Mouse (Mus musculus) embryonic facial prominence, embryonic 10.5 days (tissue): Measurements from ENCODE around the gene Prss8. TPM values are rescaled to one million over a fixed set of nuclear protein-coding genes. Genes with fewer than 3 reads are reported as not detected.
"Not testable (repeated sequence)": the region's sequence is repeated elsewhere in the genome, so short reads cannot be mapped to it uniquely, and the experiment has no call there.

ENCODE experiments used
- DNase-seq: peaks from one replicate; pipeline ENCODE4 v3.0.0-alpha.2; 2017; ENCODE audit warnings: low spot score
- H3K27ac ChIP-seq: fragments of 300-500 bp; sonication (generic); replicated peaks from 2 replicates; pipeline ENCODE4 v1.5.1; 2016; ENCODE audit warnings: mild to moderate bottlenecking
- H3K27me3 ChIP-seq: fragments of 300-500 bp; sonication (generic); replicated peaks from 2 replicates; pipeline ENCODE4 v1.6.1; 2016; ENCODE audit warnings: low read depth, mild to moderate bottlenecking; ENCODE audit not compliant: poor library complexity, severe bottlenecking
- H3K36me3 ChIP-seq: fragments of 300-500 bp; sonication (generic); replicated peaks from 2 replicates; pipeline ENCODE4 v1.6.1; 2016; ENCODE audit warnings: mild to moderate bottlenecking, moderate library complexity
- H3K4me1 ChIP-seq: fragments of 300-500 bp; sonication (generic); 2 replicates; pipeline ENCODE4 v1.6.1; 2016
- H3K4me3 ChIP-seq: fragments of 300-500 bp; sonication (generic); 2 replicates; pipeline ENCODE4 v1.5.1; 2016; ENCODE audit warnings: mild to moderate bottlenecking, moderate library complexity
- H3K9me3 ChIP-seq: fragments of 300-500 bp; sonication (generic); 2 replicates; pipeline ENCODE4 v1.6.1; 2016; ENCODE audit warnings: mild to moderate bottlenecking
- WGBS: fragments of 180-500 bp; shearing (Covaris S2); methylation state at CpG from one replicate; pipeline ENCODE4 v1.1.7; 2016; 5-methylcytosine and 5-hydroxymethylcytosine counted together
- polyA plus RNA-seq: library from polyadenylated mRNA; unstranded; fragments of >200 nt; fragmentation: Nextera tagmentation; extraction: Ambion mirVana; gene quantifications from 2 replicates; pipeline ENCODE4 v1.2.1, GENCODE M21; 2016

Gene Prss8
- polyA plus RNA-seq, 1 experiment from 2014 or later = 14.8 TPM

- H3K4me3 ChIP-seq = no peak overlapping the region
- no peaks in the 10 kb centered on the region for H3K9me3 ChIP-seq
- H3K36me3 ChIP-seq = peaks cover 1% of the 10 kb centered on the region
- H3K27ac ChIP-seq = no peak overlapping the region
- WGBS = 52% methylated on average over 7 of the region's 7 CpGs
- H3K27me3 ChIP-seq = no peaks in the 10 kb centered on the region
- no peak for DNase-seq
- peaks cover 16% of the 10 kb centered on the region for H3K4me1 ChIP-seq
Measured at GRCm38 (mm10) chr7:127899997-127900396, 29.9 kb downstream of the Prss8 start.

- Histone ChIP-seq H3K4me3 (no peak overlapping the region), H3K27me3 (no peaks in the 10 kb centered on the region), H3K4me1 (peaks cover 16% of the 10 kb centered on the region), H3K9me3 (no peaks in the 10 kb centered on the region), H3K27ac (no peak overlapping the region), H3K36me3 (peaks cover 5% of the 10 kb centered on the region)
- no peak for DNase-seq
- 35% methylated on average over 10 of the region's 10 CpGs for WGBS
Measured at GRCm38 (mm10) chr7:127898179-127898956, 31.5 kb downstream of the Prss8 start.

GRCm38 (mm10) chr7:127897542-127897941, 32.4 kb downstream of the Prss8 start:
- Histone ChIP-seq H3K4me3 (no peak overlapping the region), H3K27me3 (no peaks in the 10 kb centered on the region), H3K4me1 (peaks cover 16% of the 10 kb centered on the region), H3K36me3 (peaks cover 13% of the 10 kb centered on the region), H3K9me3 (no peaks in the 10 kb centered on the region), H3K27ac (no peak overlapping the region)
- 90% methylated on average over 7 of the region's 7 CpGs for WGBS
- no peak for DNase-seq

GRCm38 (mm10) chr7:127896384-127896783, 33.5 kb downstream of the Prss8 start:
- no peak overlapping the region for H3K4me3 ChIP-seq

GRCm38 (mm10) chr7:127895891-127896290, 34.0 kb downstream of the Prss8 start:
- peaks cover 16% of the 10 kb centered on the region for H3K4me1 ChIP-seq
- H3K27ac ChIP-seq = peak overlapping the region; percentile 57; the same call in 1 of the 2 replicates
- DNase-seq, H3K27me3 ChIP-seq, H3K9me3 ChIP-seq: not testable (repeated sequence)
- H3K4me3 ChIP-seq = peak overlapping the region; percentile 64
- peaks cover 28% of the 10 kb centered on the region for H3K36me3 ChIP-seq
- 68% methylated on average over 7 of the region's 7 CpGs for WGBS

More at GRCm38 (mm10) chr7:127896384-127896783, 33.5 kb downstream of the Prss8 start:
- H3K9me3 ChIP-seq = no peaks in the 10 kb centered on the region
- 59% methylated on average over 13 of the region's 13 CpGs for WGBS
- peaks cover 16% of the 10 kb centered on the region for H3K4me1 ChIP-seq
- H3K27ac ChIP-seq = no peak overlapping the region; the same call in 1 of the 2 replicates
- H3K27me3 ChIP-seq = no peaks in the 10 kb centered on the region
- peak; percentile 61 for DNase-seq
- peaks cover 23% of the 10 kb centered on the region for H3K36me3 ChIP-seq

GRCm38 (mm10) chr7:127895442-127895841, 34.5 kb downstream of the Prss8 start, which contains the start of the genes Gm21974 and Vkorc1:
Gene Gm21974, minus strand, starts transcription at chr7:127895454.
Gene Vkorc1, minus strand, starts transcription at chr7:127895617.
- Histone ChIP-seq H3K36me3 (peaks cover 33% of the 10 kb centered on the region), H3K4me1 (peaks cover 19% of the 10 kb centered on the region), H3K9me3 (no peaks in the 10 kb centered on the region), H3K27me3 (no peaks in the 10 kb centered on the region), H3K27ac (peak within 1 kb of the TSS; percentile 68), H3K4me3 (peak within 1 kb of the TSS; percentile 64)
- WGBS = under 1% methylated on average over 26 of the region's 26 CpGs
- peak; percentile 97 for DNase-seq

GRCm38 (mm10) chr7:127894480-127894879, 35.4 kb downstream of the Prss8 start:
- H3K27me3 ChIP-seq = no peaks in the 10 kb centered on the region
- H3K27ac ChIP-seq = no peak overlapping the region
- DNase-seq = no peak
- H3K4me3 ChIP-seq = peak overlapping the region; percentile 64
- H3K4me1 ChIP-seq = peaks cover 15% of the 10 kb centered on the region
- WGBS = 78% methylated on average over 5 of the region's 5 CpGs
- H3K36me3 ChIP-seq = peaks cover 42% of the 10 kb centered on the region
- H3K9me3 ChIP-seq = no peaks in the 10 kb centered on the region

- 38% methylated on average over 4 of the region's 4 CpGs for WGBS
- H3K36me3 ChIP-seq = peaks cover 79% of the 10 kb centered on the region
- DNase-seq = no peak
Measured at GRCm38 (mm10) chr7:127890798-127891197, 39.1 kb downstream of the Prss8 start, which contains the start of gene Prss53. Gene Prss53, minus strand, starts transcription at chr7:127890970.

GRCm38 (mm10) chr7:127888821-127889220, 41.1 kb downstream of the Prss8 start:
- no peak for DNase-seq
- Histone ChIP-seq H3K36me3 (peaks cover 98% of the 10 kb centered on the region), H3K4me3 (no peak overlapping the region)

More at GRCm38 (mm10) chr7:127890798-127891197, 39.1 kb downstream of the Prss8 start, which contains the start of gene Prss53:
- Histone ChIP-seq H3K9me3 (no peaks in the 10 kb centered on the region), H3K27ac (no peak within 1 kb of the TSS), H3K4me3 (no peak within 1 kb of the TSS), H3K27me3 (no peaks in the 10 kb centered on the region), H3K4me1 (peaks cover 13% of the 10 kb centered on the region)

GRCm38 (mm10) chr7:127887781-127888180, 42.1 kb downstream of the Prss8 start:
- DNase-seq = no peak
- Histone ChIP-seq H3K27me3 (no peaks in the 10 kb centered on the region), H3K4me1 (peaks cover 15% of the 10 kb centered on the region), H3K4me3 (no peak overlapping the region), H3K36me3 (peaks cover 98% of the 10 kb centered on the region), H3K27ac (no peak overlapping the region), H3K9me3 (no peaks in the 10 kb centered on the region)
- 83% methylated on average over 3 of the region's 3 CpGs for WGBS

More at GRCm38 (mm10) chr7:127888821-127889220, 41.1 kb downstream of the Prss8 start:
- 86% methylated on average over 3 of the region's 3 CpGs for WGBS
- peaks cover 7% of the 10 kb centered on the region for H3K4me1 ChIP-seq
- no peaks in the 10 kb centered on the region for H3K27me3 ChIP-seq
- H3K9me3 ChIP-seq = no peaks in the 10 kb centered on the region
- H3K27ac ChIP-seq = no peak overlapping the region

- Histone ChIP-seq H3K27me3 (no peaks in the 10 kb centered on the region), H3K36me3 (peaks cover 98% of the 10 kb centered on the region), H3K4me1 (peaks cover 20% of the 10 kb centered on the region), H3K27ac (no peak overlapping the region), H3K4me3 (no peak overlapping the region), H3K9me3 (no peaks in the 10 kb centered on the region)
- no peak for DNase-seq
- WGBS = 90% methylated on average over 8 of the region's 8 CpGs
Measured at GRCm38 (mm10) chr7:127887191-127887590, 42.7 kb downstream of the Prss8 start.

- Histone ChIP-seq H3K27ac (no peak overlapping the region), H3K36me3 (peaks cover 100% of the 10 kb centered on the region)
Measured at GRCm38 (mm10) chr7:127886551-127886950, 43.4 kb downstream of the Prss8 start.

GRCm38 (mm10) chr7:127885951-127886350, 44.0 kb downstream of the Prss8 start:
- no peak overlapping the region for H3K27ac ChIP-seq
- no peaks in the 10 kb centered on the region for H3K9me3 ChIP-seq
- no peaks in the 10 kb centered on the region for H3K27me3 ChIP-seq
- H3K36me3 ChIP-seq = peaks cover 100% of the 10 kb centered on the region
- peaks cover 22% of the 10 kb centered on the region for H3K4me1 ChIP-seq
- DNase-seq = no peak
- no peak overlapping the region for H3K4me3 ChIP-seq
- 76% methylated on average over 6 of the region's 6 CpGs for WGBS

More at GRCm38 (mm10) chr7:127886551-127886950, 43.4 kb downstream of the Prss8 start:
- peaks cover 22% of the 10 kb centered on the region for H3K4me1 ChIP-seq
- H3K9me3 ChIP-seq = no peaks in the 10 kb centered on the region
- H3K4me3 ChIP-seq = no peak overlapping the region
- WGBS = 95% methylated on average over 6 of the region's 6 CpGs
- no peaks in the 10 kb centered on the region for H3K27me3 ChIP-seq
- no peak for DNase-seq
